Mouse (Mus musculus) MEL (cell line): ENCODE results near the gene Wdr45. TPM values are rescaled to one million over a fixed set of nuclear protein-coding genes. Genes with fewer than 3 reads are reported as not detected.

Source experiments
- DNase-seq: peaks from one replicate; pipeline ENCODE4 v3.0.0; 2011; ENCODE audit warnings: low read depth, low spot score
- H3K27ac ChIP-seq: 2 replicates; pipeline ENCODE4 v1.5.1; 2012; ENCODE audit warnings: low read depth, mild to moderate bottlenecking, control low read depth, low read length, moderate library complexity; ENCODE audit not compliant: control insufficient read depth
- H3K27me3 ChIP-seq, 2 experiments: fragments of 150-350 bp in 1 of 2; sonication (generic) in 1 of 2; 2 replicates each; pipeline ENCODE4 v1.6.1; 2012; ENCODE audit warnings: low read length in 2 of 2, mild to moderate bottlenecking in 2 of 2, improper control_type of control experiment in 1 of 2, moderate library complexity in 1 of 2; ENCODE audit not compliant: insufficient read depth in 2 of 2, control insufficient read depth in 1 of 2
- H3K36me3 ChIP-seq, 2 experiments: 2 replicates each; pipeline ENCODE4 v1.6.1; 2012 to 2014; ENCODE audit warnings: low read length in 2 of 2, improper control_type of control experiment in 1 of 2, inconsistent platforms in 1 of 2, mild to moderate bottlenecking in 1 of 2; ENCODE audit not compliant: insufficient read depth in 2 of 2, control insufficient read depth in 1 of 2
- H3K4me1 ChIP-seq, 2 experiments: fragments of 150-350 bp in 1 of 2; sonication (generic) in 1 of 2; 2 replicates each; pipeline ENCODE4 v1.6.1; 2012; ENCODE audit warnings: low read length in 2 of 2, improper control_type of control experiment in 1 of 2, mild to moderate bottlenecking in 1 of 2; ENCODE audit not compliant: insufficient read depth in 2 of 2, control insufficient read depth in 1 of 2
- H3K4me3 ChIP-seq, 2 experiments: fragments of 150-350 bp in 1 of 2; sonication (generic) in 1 of 2; 2 replicates each; pipeline ENCODE4 v1.5.1; 2012; ENCODE audit warnings: low read depth in 2 of 2, low read length in 2 of 2, mild to moderate bottlenecking in 2 of 2, moderate library complexity in 2 of 2, control low read depth in 1 of 2, improper control_type of control experiment in 1 of 2; ENCODE audit not compliant: control insufficient read depth in 1 of 2, insufficient read depth in 1 of 2
- H3K79me2 ChIP-seq: 2 replicates; pipeline ENCODE4 v1.6.1; 2012; ENCODE audit warnings: mild to moderate bottlenecking, low read length, moderate library complexity; ENCODE audit not compliant: control insufficient read depth, poor library complexity, insufficient read depth
- H3K9ac ChIP-seq: 2 replicates; pipeline ENCODE4 v1.6.1; 2012; ENCODE audit warnings: low read depth, mild to moderate bottlenecking, control low read depth, low read length, moderate library complexity; ENCODE audit not compliant: control insufficient read depth, poor library complexity, severe bottlenecking
- H3K9me3 ChIP-seq: fragments of 150-350 bp; sonication (generic); replicated peaks from 2 replicates; pipeline ENCODE4 v1.6.1; 2012; ENCODE audit warnings: mild to moderate bottlenecking, low read length, improper control_type of control experiment, moderate library complexity; ENCODE audit not compliant: insufficient read depth
- BHLHE40 ChIP-seq: IDR thresholded peaks from 2 replicates; pipeline ENCODE4 v1.6.1; 2012; ENCODE audit warnings: low read depth, mild to moderate bottlenecking, inconsistent platforms, low read length, improper control_type of control experiment, borderline replicate concordance
- CHD1 ChIP-seq: IDR thresholded peaks from 2 replicates; pipeline ENCODE4 v1.6.1; 2012; ENCODE audit warnings: low read depth, mild to moderate bottlenecking, inconsistent platforms, low read length, improper control_type of control experiment
- CHD2 ChIP-seq: IDR thresholded peaks from 2 replicates; pipeline ENCODE4 v1.6.1; 2011; ENCODE audit warnings: low read length, improper control_type of control experiment
- CTCF ChIP-seq, 3 experiments: IDR thresholded peaks in 2 of 3; conservative IDR thresholded peaks in 1 of 3; 2 replicates each; pipeline ENCODE4 v1.5.1; 2011 to 2012; ENCODE audit warnings: low read length in 3 of 3, low read depth in 2 of 3, mild to moderate bottlenecking in 2 of 3, improper control_type of control experiment in 1 of 3, inconsistent platforms in 1 of 3, mixed read lengths in 1 of 3, moderate library complexity in 1 of 3; ENCODE audit not compliant: control insufficient read depth in 1 of 3, insufficient read depth in 1 of 3, poor library complexity in 1 of 3, severe bottlenecking in 1 of 3
- E2F4 ChIP-seq: IDR thresholded peaks from 2 replicates; pipeline ENCODE4 v1.6.1; 2011; ENCODE audit warnings: low read depth, low read length, improper control_type of control experiment, borderline replicate concordance
- ELF1 ChIP-seq: IDR thresholded peaks from 2 replicates; pipeline ENCODE4 v1.6.1; 2014; ENCODE audit warnings: low read depth, mild to moderate bottlenecking, inconsistent platforms, low read length, improper control_type of control experiment, moderate library complexity
- EP300 ChIP-seq, 2 experiments: IDR thresholded peaks; 2 replicates each; pipeline ENCODE4 v1.6.1; 2011; ENCODE audit warnings: improper control_type of control experiment in 2 of 2, low read length in 2 of 2, low read depth in 1 of 2, mild to moderate bottlenecking in 1 of 2
- ETS1 ChIP-seq: IDR thresholded peaks from 2 replicates; pipeline ENCODE4 v1.6.1; 2012; ENCODE audit warnings: low read depth, mild to moderate bottlenecking, inconsistent platforms, low read length, improper control_type of control experiment, moderate library complexity
- GABPA ChIP-seq: IDR thresholded peaks from 2 replicates; pipeline ENCODE4 v1.6.1; 2012; ENCODE audit warnings: low read depth, mild to moderate bottlenecking, inconsistent platforms, low read length, improper control_type of control experiment, moderate library complexity
- GATA1 ChIP-seq: IDR thresholded peaks from 2 replicates; pipeline ENCODE4 v1.6.1; 2011; ENCODE audit warnings: low read depth, low read length, improper control_type of control experiment
- HCFC1 ChIP-seq: IDR thresholded peaks from 2 replicates; pipeline ENCODE4 v1.6.1; 2012; ENCODE audit warnings: low read depth, mild to moderate bottlenecking, inconsistent platforms, low read length, improper control_type of control experiment, moderate library complexity
- JUND ChIP-seq: IDR thresholded peaks from 2 replicates; pipeline ENCODE4 v1.6.1; 2011; ENCODE audit warnings: low read depth, mild to moderate bottlenecking, improper control_type of control experiment, low read length
- KAT2A ChIP-seq: conservative IDR thresholded peaks from 2 replicates; pipeline ENCODE4 v1.6.1; 2012; ENCODE audit warnings: low read depth, low read length, improper control_type of control experiment, inconsistent platforms
- MAFK ChIP-seq: IDR thresholded peaks from 2 replicates; pipeline ENCODE4 v1.6.1; 2011; ENCODE audit warnings: low read depth, mild to moderate bottlenecking, low read length, improper control_type of control experiment, borderline replicate concordance
- MAX ChIP-seq: IDR thresholded peaks from 2 replicates; pipeline ENCODE4 v1.6.1; 2011; ENCODE audit warnings: low read length, improper control_type of control experiment
- MAZ ChIP-seq: IDR thresholded peaks from 2 replicates; pipeline ENCODE4 v1.6.1; 2012; ENCODE audit warnings: low read depth, mild to moderate bottlenecking, inconsistent platforms, low read length, improper control_type of control experiment
- MXI1 ChIP-seq: IDR thresholded peaks from 2 replicates; pipeline ENCODE4 v1.6.1; 2011; ENCODE audit warnings: mild to moderate bottlenecking, low read depth, low read length, improper control_type of control experiment
- MYB ChIP-seq: IDR thresholded peaks from 2 replicates; pipeline ENCODE4 v1.6.1; 2011; ENCODE audit warnings: mild to moderate bottlenecking, low read depth, low read length, improper control_type of control experiment
- MYC ChIP-seq: IDR thresholded peaks from 2 replicates; pipeline ENCODE4 v1.6.1; 2011; ENCODE audit warnings: low read depth, mild to moderate bottlenecking, low read length, improper control_type of control experiment, moderate library complexity
- NELFE ChIP-seq: IDR thresholded peaks from 2 replicates; pipeline ENCODE4 v1.6.1; 2011; ENCODE audit warnings: low read depth, low read length, improper control_type of control experiment
- NRF1 ChIP-seq: IDR thresholded peaks from 2 replicates; pipeline ENCODE4 v1.6.1; 2014; ENCODE audit warnings: low read depth, mild to moderate bottlenecking, inconsistent platforms, low read length, improper control_type of control experiment, moderate library complexity; ENCODE audit not compliant: poor library complexity, insufficient read depth, severe bottlenecking
- POLR2A ChIP-seq, 2 experiments: IDR thresholded peaks; 2 replicates each; pipeline ENCODE4 v1.6.1; 2011 to 2012; ENCODE audit warnings: low read length in 2 of 2, mild to moderate bottlenecking in 2 of 2, control low read depth in 1 of 2, improper control_type of control experiment in 1 of 2, low read depth in 1 of 2, moderate library complexity in 1 of 2; ENCODE audit not compliant: control insufficient read depth in 1 of 2, insufficient read depth in 1 of 2, poor library complexity in 1 of 2
- POLR2AphosphoS2 ChIP-seq: IDR thresholded peaks from 2 replicates; pipeline ENCODE4 v1.6.1; 2011; ENCODE audit warnings: low read length, improper control_type of control experiment
- POLR2AphosphoS5 ChIP-seq: IDR thresholded peaks from 2 replicates; pipeline ENCODE4 v1.6.1; 2012; ENCODE audit warnings: low read depth, borderline replicate concordance, mild to moderate bottlenecking, inconsistent platforms, low read length, moderate library complexity, mixed read lengths
- RAD21 ChIP-seq: IDR thresholded peaks from 2 replicates; pipeline ENCODE4 v1.6.1; 2011; ENCODE audit warnings: mild to moderate bottlenecking, low read depth, low read length, improper control_type of control experiment
- RCOR1 ChIP-seq: IDR thresholded peaks from 2 replicates; pipeline ENCODE4 v1.6.1; 2012; ENCODE audit warnings: low read depth, mild to moderate bottlenecking, inconsistent platforms, low read length, improper control_type of control experiment
- SIN3A ChIP-seq: IDR thresholded peaks from 2 replicates; pipeline ENCODE4 v1.6.1; 2012; ENCODE audit warnings: low read length, improper control_type of control experiment, inconsistent platforms
- SMC3 ChIP-seq: IDR thresholded peaks from 2 replicates; pipeline ENCODE4 v1.6.1; 2011; ENCODE audit warnings: low read depth, low read length, improper control_type of control experiment
- TAL1 ChIP-seq: IDR thresholded peaks from 2 replicates; pipeline ENCODE4 v1.6.1; 2012; ENCODE audit warnings: mild to moderate bottlenecking, inconsistent platforms, low read length, moderate library complexity, mixed read lengths
- TBP ChIP-seq: IDR thresholded peaks from 2 replicates; pipeline ENCODE4 v1.8.0; 2011; ENCODE audit warnings: low read depth, low read length, improper control_type of control experiment
- TCF12 ChIP-seq: IDR thresholded peaks from 2 replicates; pipeline ENCODE4 v1.6.1; 2014; ENCODE audit warnings: low read depth, mild to moderate bottlenecking, inconsistent platforms, low read length, improper control_type of control experiment, moderate library complexity
- UBTF ChIP-seq: IDR thresholded peaks from 2 replicates; pipeline ENCODE4 v1.6.1; 2012; ENCODE audit warnings: low read depth, mild to moderate bottlenecking, inconsistent platforms, low read length, improper control_type of control experiment, moderate library complexity, borderline replicate concordance; ENCODE audit not compliant: insufficient read depth
- USF1 ChIP-seq: IDR thresholded peaks from 2 replicates; pipeline ENCODE4 v1.6.1; 2014; ENCODE audit warnings: low read depth, mild to moderate bottlenecking, inconsistent platforms, low read length, improper control_type of control experiment, moderate library complexity
- USF2 ChIP-seq, 2 experiments: IDR thresholded peaks; 2 replicates each; pipeline ENCODE4 v1.6.1; 2011 to 2012; ENCODE audit warnings: improper control_type of control experiment in 2 of 2, low read length in 2 of 2, borderline replicate concordance in 1 of 2, inconsistent platforms in 1 of 2, low read depth in 1 of 2, mild to moderate bottlenecking in 1 of 2; ENCODE audit not compliant: insufficient read depth in 1 of 2
- ZKSCAN1 ChIP-seq: IDR thresholded peaks from 2 replicates; pipeline ENCODE4 v1.6.1; 2012; ENCODE audit warnings: low read depth, mild to moderate bottlenecking, inconsistent platforms, low read length, improper control_type of control experiment, moderate library complexity
- ZMIZ1 ChIP-seq: IDR thresholded peaks from 2 replicates; pipeline ENCODE4 v1.6.1; 2012; ENCODE audit warnings: low read depth, mild to moderate bottlenecking, inconsistent platforms, low read length, improper control_type of control experiment, moderate library complexity
- ZNF384 ChIP-seq: IDR thresholded peaks from 2 replicates; pipeline ENCODE4 v1.6.1; 2012; ENCODE audit warnings: low read depth, mild to moderate bottlenecking, inconsistent platforms, low read length, improper control_type of control experiment
- polyA plus RNA-seq, 2 experiments: library from polyadenylated mRNA; stranded (reverse) in 1 of 2; unstranded in 1 of 2; fragments of >175 nt in 1 of 2; fragments of >200 nt in 1 of 2; gene quantifications; 2 replicates each; pipeline versions ENCODE4 v1.2.1 to v1.2.4; 2012; ENCODE audit warnings: low replicate concordance in 2 of 2, low read depth in 1 of 2; ENCODE audit not compliant: insufficient read length in 2 of 2, insufficient read depth in 1 of 2, missing spikeins in 1 of 2
- total RNA-seq: library from RNA; depleted of rRNA; stranded (reverse); fragments of 300-350 nt; gene quantifications from 2 replicates; pipeline ENCODE4 v1.2.3, GENCODE M21; 2012

Gene Wdr45
- total and polyA plus RNA-seq, 3 experiments, result 13.9 to 36.1 TPM; not detected in 1

DNA sequence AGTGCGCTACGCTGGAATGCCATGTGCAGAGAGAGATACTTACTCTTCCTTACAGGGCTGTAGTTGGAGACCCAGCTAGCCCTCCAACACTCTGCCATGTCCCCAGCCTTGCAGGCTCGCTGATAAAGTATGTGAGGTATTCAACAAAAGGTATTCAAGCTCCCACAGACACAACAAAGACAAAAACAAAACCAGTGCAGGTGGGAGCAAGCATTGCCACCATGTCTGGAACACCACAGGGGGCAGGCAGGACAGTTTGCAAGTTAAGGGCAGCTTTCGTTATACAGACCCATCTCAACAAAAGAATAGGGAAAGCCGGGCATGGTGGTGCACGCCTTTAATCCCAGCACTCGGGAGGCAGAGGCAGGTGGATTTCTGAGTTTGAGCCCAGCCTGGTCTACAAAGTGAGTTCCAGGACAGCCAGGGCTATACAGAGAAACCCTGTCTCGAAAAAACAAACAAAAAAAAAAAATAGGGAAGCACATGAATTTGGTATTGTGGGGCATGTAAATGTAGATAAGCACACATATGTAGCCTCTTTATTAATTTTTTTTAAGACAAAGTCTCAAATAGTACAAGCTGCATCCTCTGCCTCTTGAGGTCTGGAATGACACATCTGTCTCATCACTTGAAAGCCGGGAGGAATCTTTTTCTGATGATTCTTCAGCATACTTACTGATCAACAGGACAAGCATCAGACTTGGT is 61.5 kb downstream of the Wdr45 start:
- Histone ChIP-seq H3K4me3 (no peak overlapping the region), H3K4me1 (peaks cover 18 to 31% of the 10 kb centered on the region in 2 experiments), H3K9me3 (no peaks in the 10 kb centered on the region), H3K27me3 (no peaks in the 10 kb centered on the region), H3K36me3 (peaks cover 3 to 36% of the 10 kb centered on the region in 2 experiments; a peak in 2 of 4 replicates), H3K9ac (peak overlapping the region; percentile 15), H3K79me2 (no peaks in the 10 kb centered on the region; the same call in 1 of the 2 replicates), H3K27ac (peak overlapping the region; percentile 95)
- DNase-seq, result peak; percentile 70
- TF ChIP-seq E2F4 (no peak), MAFK (no peak), TAL1 (peak; percentile 50; the same call in 1 of the 2 replicates), MYC (no peak), CHD1 (no peak), ETS1 (peak; percentile 53; the same call in 1 of the 2 replicates), EP300 (IDR thresholded peaks at IDR 0.05; ENCODE audit: low read depth in 1 of 2, low read length in 2 of 2) (peak in 1 of 2 experiments; percentile 38; a peak in 1 of 4 replicates), NRF1 (no peak), MXI1 (no peak), MAX (no peak; the same call in 1 of the 2 replicates), NELFE (no peak), RCOR1 (no peak), CHD2 (no peak), USF2 (IDR thresholded peaks at IDR 0.05; ENCODE audit: borderline replicate concordance in 1 of 2, insufficient read depth in 1 of 2, low read depth in 1 of 2, low read length in 2 of 2) (no peak), GABPA (no peak), TBP (no peak), ZMIZ1 (no peak), POLR2A (IDR thresholded peaks at IDR 0.05; ENCODE audit: control insufficient read depth in 1 of 2, insufficient read depth in 1 of 2, low read depth in 1 of 2, low read length in 2 of 2, poor library complexity in 1 of 2) (no peak), RAD21 (no peak), ELF1 (no peak), SMC3 (no peak), HCFC1 (no peak), KAT2A (no peak), TCF12 (no peak), JUND (no peak), MAZ (no peak), ZKSCAN1 (no peak), SIN3A (no peak), POLR2AphosphoS5 (no peak), POLR2AphosphoS2 (no peak), GATA1 (peak; percentile 55; the same call in 1 of the 2 replicates), MYB (no peak), UBTF (no peak), ZNF384 (peak; percentile 90), USF1 (no peak), BHLHE40 (no peak), CTCF (IDR thresholded peaks at IDR 0.05 in 2 of 3, conservative IDR thresholded peaks at IDR 0.05 in 1 of 3; ENCODE audit: control insufficient read depth in 1 of 3, insufficient read depth in 1 of 3, low read depth in 2 of 3, low read length in 3 of 3, poor library complexity in 1 of 3, severe bottlenecking in 1 of 3) (no peak)
